Comparison of ENCODE assay signal across 25 mouse cellular contexts in genomic region chr2:168960814-168961213, GRCm38 (mm10). TPM values are rescaled to one million over a fixed set of nuclear protein-coding genes. Genes with fewer than 3 reads are reported as not detected.
DNase-seq lines count a peak whose midpoint lies in the region; ATAC-seq lines count a peak whose summit lies in the region.
"Had no signal": no experiment of that assay in that cellular context is flagged by ENCODE, and none has a peak within 500 bp of the region (broad histone marks: within the 10 kb centered on the region; RNA-seq: fewer than 3 reads in every experiment).

No protein-coding gene starts in this region.

- no peak for ATAC-seq in midbrain, embryonic 11.5 days (ENCODE audit: low FRiP score)
- ATAC-seq in midbrain, embryonic 15.5 days (replicated peaks): no peak
- no peak for ATAC-seq in neural tube, embryonic 15.5 days (ENCODE audit: low FRiP score)
- ATAC-seq: activated CD4-positive, CD25-positive, alpha-beta regulatory T cell, adult 4 months; CD4-positive, CD25-positive, alpha-beta regulatory T cell, adult 4 months; forebrain, embryonic 13.5 days; forebrain, embryonic 15.5 days; forebrain, postnatal 0 days; Patski had no signal

- 86% methylated on average over 3 of the region's 3 CpGs for WGBS in midbrain, embryonic 11.5 days
- 94% methylated on average over 3 of the region's 3 CpGs for WGBS in midbrain, embryonic 15.5 days
- WGBS in neural tube, embryonic 15.5 days: 88% methylated on average over 3 of the region's 3 CpGs

- no peaks in the 10 kb centered on the region for H3K27me3 ChIP-seq in midbrain, embryonic 11.5 days (ENCODE audit: control insufficient read depth, insufficient read depth, low read length)
- no peaks in the 10 kb centered on the region for H3K27me3 ChIP-seq in midbrain, embryonic 15.5 days (replicated peaks)
- no peaks in the 10 kb centered on the region for H3K27me3 ChIP-seq in neural tube, embryonic 15.5 days (replicated peaks)
- H3K27me3 ChIP-seq: CH12.LX; embryonic facial prominence, embryonic 12.5 days; forebrain, embryonic 13.5 days; forebrain, embryonic 15.5 days; Patski had no signal

- H3K36me3 ChIP-seq in midbrain, embryonic 11.5 days (ENCODE audit: control insufficient read depth, insufficient read depth, low read length): no peaks in the 10 kb centered on the region
- no peaks in the 10 kb centered on the region for H3K36me3 ChIP-seq in midbrain, embryonic 15.5 days (replicated peaks)
- no peaks in the 10 kb centered on the region for H3K36me3 ChIP-seq in neural tube, embryonic 15.5 days
- H3K36me3 ChIP-seq: embryonic facial prominence, embryonic 10.5 days; embryonic facial prominence, embryonic 12.5 days; forebrain, embryonic 15.5 days had no signal

- peaks cover 7% of the 10 kb centered on the region; the same call in 1 of the 2 replicates for H3K9me3 ChIP-seq in midbrain, embryonic 11.5 days (ENCODE audit: control insufficient read depth, low read length)
- H3K9me3 ChIP-seq in midbrain, embryonic 15.5 days: peaks cover 8% of the 10 kb centered on the region
- peaks cover 2% of the 10 kb centered on the region; the same call in 1 of the 2 replicates for H3K9me3 ChIP-seq in neural tube, embryonic 15.5 days (replicated peaks)

- no peak overlapping the region for H3K27ac ChIP-seq in midbrain, embryonic 11.5 days (ENCODE audit: low read depth, low read length)
- H3K27ac ChIP-seq in midbrain, embryonic 15.5 days: no peak overlapping the region
- H3K27ac ChIP-seq in neural tube, embryonic 15.5 days (replicated peaks): no peak overlapping the region
- H3K27ac ChIP-seq: embryonic facial prominence, embryonic 10.5 days; embryonic facial prominence, embryonic 12.5 days; forebrain, embryonic 13.5 days; forebrain, embryonic 15.5 days had no signal

- H3K4me3 ChIP-seq in midbrain, embryonic 11.5 days (ENCODE audit: low read depth, low read length): no peak overlapping the region
- H3K4me3 ChIP-seq in midbrain, embryonic 15.5 days: no peak overlapping the region
- H3K4me3 ChIP-seq in neural tube, embryonic 15.5 days (replicated peaks): no peak overlapping the region
- H3K4me3 ChIP-seq: embryonic facial prominence, embryonic 10.5 days; embryonic facial prominence, embryonic 12.5 days; forebrain, embryonic 13.5 days; forebrain, embryonic 15.5 days had no signal

- H3K9ac ChIP-seq in midbrain, embryonic 11.5 days (ENCODE audit: low read length): no peak overlapping the region
- no peak overlapping the region for H3K9ac ChIP-seq in midbrain, embryonic 15.5 days
- H3K9ac ChIP-seq in neural tube, embryonic 15.5 days (replicated peaks): no peak overlapping the region
- H3K9ac ChIP-seq: embryonic facial prominence, embryonic 12.5 days; forebrain, embryonic 13.5 days; forebrain, embryonic 15.5 days; forebrain, postnatal 0 days had no signal

- H3K4me2 ChIP-seq in midbrain, embryonic 11.5 days: no peak overlapping the region
- no peak overlapping the region for H3K4me2 ChIP-seq in midbrain, embryonic 15.5 days
- H3K4me2 ChIP-seq in neural tube, embryonic 15.5 days: no peak overlapping the region
- H3K4me2 ChIP-seq: embryonic facial prominence, embryonic 12.5 days; forebrain, embryonic 13.5 days; forebrain, embryonic 15.5 days had no signal

- peak; percentile 33 for DNase-seq in midbrain, embryonic 11.5 days (ENCODE audit: low spot score, missing footprints)
- DNase-seq in ES-CJ7 (ENCODE audit: low read depth, low spot score): peak; percentile 88
- DNase-seq in R1 (ENCODE audit: low read depth, low spot score): peak; percentile 96
- no peak for DNase-seq in ovary, postnatal 36 days (ENCODE audit: low spot score)
- DNase-seq in heart, adult 9 months (ENCODE audit: low spot score in 2 of 2): no peak
- DNase-seq: adrenal gland, adult 8-10 months; adrenal gland, postnatal 14 days; adrenal gland, postnatal 36 days; B cell, adult 2 months; cerebellum, adult 11-12 months; cerebellum, adult 2 months; cerebellum, adult 9-10 months; cerebellum, postnatal 10 days; cerebellum, postnatal 36 days; forebrain, postnatal 0 days had no signal

- H3K4me1 ChIP-seq in midbrain, embryonic 11.5 days (ENCODE audit: control insufficient read depth, insufficient read depth, low read length): no peaks in the 10 kb centered on the region
- H3K4me1 ChIP-seq in midbrain, embryonic 15.5 days: peaks cover 2% of the 10 kb centered on the region; the same call in 1 of the 2 replicates
- peaks cover 3% of the 10 kb centered on the region for H3K4me1 ChIP-seq in neural tube, embryonic 15.5 days

RNA-seq across cellular contexts. Expression of gene Zfp64, which starts 5.4 kb away (rescaled TPM):
- polyA plus RNA-seq in midbrain, embryonic 11.5 days (2014; fragmentation: Nextera tagmentation; extraction: Ambion mirVana): 35.6 and 39.4 TPM in 2 replicates
- 44.5 and 46.9 TPM in 2 replicates for polyA plus RNA-seq in midbrain, embryonic 15.5 days (2015; fragmentation: Nextera tagmentation; extraction: Ambion mirVana)
- 24.1 and 28.4 TPM in 2 replicates for polyA plus RNA-seq in neural tube, embryonic 15.5 days (2015; fragmentation: Nextera tagmentation; extraction: Ambion mirVana)

Comparison
In these comparisons a context has a peak if more than half of its experiments do, and no peak if none do; other contexts are left out.
1. DNase-seq: peak in midbrain, embryonic 11.5 days (single experiment), ES-CJ7 (single experiment) and R1 (single experiment); none in ovary, postnatal 36 days (single experiment) and heart, adult 9 months (0 of 2).